Mouse (Mus musculus): ENCODE measurements around the gene Ache.

Gene Ache

DNA sequence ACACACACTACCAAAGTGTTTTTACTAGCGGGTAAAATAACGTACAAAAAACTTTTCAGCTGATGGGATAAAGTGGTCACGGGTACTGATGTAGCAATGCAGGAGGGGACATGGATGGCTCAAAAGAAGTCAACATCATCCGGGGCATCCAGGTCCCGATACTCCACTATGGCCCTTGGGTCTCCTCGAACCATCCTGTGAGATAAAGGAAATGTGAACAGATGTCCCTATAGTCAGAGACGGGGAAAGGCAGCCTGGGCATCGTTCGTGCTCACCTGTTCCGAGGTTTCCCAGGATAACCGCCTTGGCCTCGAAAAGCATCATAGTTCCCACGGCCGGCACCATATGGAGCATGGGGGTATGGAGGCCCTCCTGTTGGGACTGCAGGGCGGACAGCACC is 8.4 kb downstream of the Ache start:
- in situ Hi-C loops (cut with MseI, MboI): no loop called here

DNA sequence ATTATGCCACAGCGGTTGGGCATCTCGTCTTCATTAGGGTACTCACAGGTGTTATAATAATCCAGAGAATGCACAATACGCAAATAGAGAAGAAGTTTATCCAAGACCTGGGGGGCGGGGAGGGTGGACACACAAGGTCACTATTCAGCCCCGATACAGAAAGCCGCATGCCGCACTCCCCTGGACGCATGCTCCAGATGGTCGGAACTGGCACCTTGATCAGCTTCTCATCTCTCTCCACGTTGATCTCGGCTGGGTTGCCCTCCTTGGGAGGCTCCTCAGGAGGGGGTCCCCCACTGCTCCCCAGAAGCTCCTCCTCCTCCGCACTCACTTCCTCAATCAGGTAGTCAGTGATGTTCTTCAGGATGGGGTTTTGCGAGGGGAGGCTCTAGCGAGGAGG is 9.8 kb downstream of the Ache start:
- in situ Hi-C loops (cut with MseI, MboI): no loop called here

DNA sequence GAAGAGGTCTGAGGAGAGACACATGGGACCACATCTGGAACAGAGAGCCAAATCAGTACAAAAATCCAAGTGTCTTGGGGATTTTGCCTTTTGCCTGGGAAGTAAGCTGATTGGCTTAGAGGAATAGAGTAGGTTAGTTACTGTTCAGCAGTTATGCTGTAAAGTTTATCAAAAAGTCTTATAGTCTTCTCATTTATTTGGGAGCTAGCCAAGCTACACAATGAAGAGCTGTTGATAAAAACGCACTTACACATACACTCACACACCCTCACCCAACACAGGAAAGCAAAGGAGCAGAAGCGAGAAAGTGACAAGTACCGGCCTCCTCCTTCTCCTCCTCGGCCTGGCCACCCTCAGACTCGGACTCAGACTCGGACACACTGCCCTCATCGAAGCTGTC is 11.9 kb downstream of the Ache start:
- in situ Hi-C loops (cut with MseI, MboI): no loop called here

DNA sequence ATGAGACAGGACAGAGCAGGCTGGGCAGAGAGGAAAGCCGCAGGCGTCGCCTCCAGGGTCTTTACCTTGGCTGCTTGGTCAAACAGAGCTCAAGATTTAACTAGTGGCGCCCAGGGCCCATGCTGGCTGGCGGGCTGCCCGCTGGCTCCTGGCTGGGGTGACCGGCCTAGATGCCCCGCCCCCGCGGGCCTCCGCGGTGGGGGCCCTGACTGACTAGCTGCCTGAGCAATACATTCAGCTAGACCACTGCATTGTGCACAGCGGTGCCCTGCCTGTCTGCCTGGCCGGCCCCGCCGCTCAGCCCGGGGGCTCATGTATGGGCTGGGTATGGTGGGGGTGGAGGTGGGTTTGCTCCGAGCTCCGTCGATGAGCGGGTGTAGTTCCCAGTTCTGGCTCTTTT is 13.9 kb downstream of the Ache start:
- in situ Hi-C loops (cut with MseI, MboI): no loop called here

DNA sequence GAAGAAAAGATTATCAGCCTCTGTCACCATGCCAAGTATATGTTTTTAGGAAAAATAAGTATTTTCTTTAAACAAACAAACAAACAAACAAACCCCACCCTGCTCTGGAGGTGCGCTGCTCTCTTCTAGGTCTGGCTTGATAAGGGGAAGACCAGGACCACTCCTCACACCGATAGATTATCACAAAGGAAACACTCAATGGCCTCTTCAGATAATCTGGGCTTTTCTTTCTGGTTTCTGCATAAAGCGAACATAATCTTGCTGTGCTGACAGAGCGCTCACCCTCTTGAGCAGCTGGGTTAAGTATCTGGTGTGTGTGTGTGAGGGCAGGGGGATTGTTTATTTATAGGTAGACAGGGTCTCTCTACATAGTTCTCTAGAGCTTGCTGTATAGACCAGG is 16.3 kb downstream of the Ache start:
- in situ Hi-C loops (cut with MseI, MboI): no loop called here

DNA sequence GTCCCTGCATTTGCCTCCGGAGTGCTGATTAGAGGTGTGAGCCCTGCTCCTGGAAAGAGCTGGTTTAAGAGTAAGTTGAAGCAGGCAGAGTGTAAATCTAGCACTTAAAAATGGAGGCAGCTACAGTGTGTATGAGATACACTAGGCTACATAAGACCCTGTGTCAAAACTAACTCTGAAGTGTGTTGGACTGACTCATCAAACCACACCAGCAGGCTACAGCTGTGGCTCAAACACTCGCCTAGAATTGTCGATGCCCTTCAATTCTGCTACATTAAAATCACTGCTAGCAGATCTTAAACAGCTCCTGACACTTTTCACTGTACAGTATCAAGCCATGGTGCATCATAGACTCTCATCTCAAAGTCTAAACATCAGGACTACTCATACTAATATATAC is 16.8 kb downstream of the Ache start:
- in situ Hi-C loops (cut with MseI, MboI): no loop called here

DNA sequence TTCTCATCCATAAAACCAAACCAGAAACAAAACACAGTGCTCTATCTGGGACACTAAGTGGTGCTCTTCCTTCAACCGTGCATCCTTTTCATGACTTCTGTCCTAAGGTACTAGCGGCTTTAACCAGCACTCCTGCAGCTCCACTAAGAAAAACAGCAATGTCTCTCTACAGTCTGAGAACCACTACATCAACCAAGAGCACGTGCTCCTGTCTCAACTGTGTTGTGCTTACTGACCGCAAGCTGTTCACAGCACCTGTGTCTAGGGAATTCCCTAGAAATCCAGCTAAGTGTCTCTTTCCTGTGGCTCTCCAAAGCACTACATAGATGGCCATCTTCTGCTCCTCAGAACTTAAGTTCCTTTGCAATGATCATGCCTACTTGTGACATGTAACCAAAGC is 17.5 kb downstream of the Ache start:
- in situ Hi-C loops (cut with MseI, MboI): no loop called here

DNA sequence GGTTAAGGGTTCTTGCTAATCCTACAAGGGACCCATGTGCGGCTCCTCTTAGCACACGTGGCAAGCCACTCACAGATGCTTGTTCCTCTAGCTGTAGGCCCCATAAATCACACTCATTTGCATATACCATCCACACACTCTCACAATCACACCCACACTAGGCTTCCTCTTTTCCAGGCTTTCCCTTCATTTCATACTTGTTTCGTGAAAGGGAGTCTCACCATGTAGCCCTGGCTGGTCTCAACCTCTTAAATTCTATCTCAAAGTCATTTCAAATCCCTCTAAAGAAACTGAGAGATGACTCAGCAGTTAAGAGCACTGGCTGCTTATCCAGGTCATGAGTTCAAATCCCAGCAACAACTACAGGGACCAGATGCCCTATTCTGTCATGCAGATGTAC is 18.5 kb downstream of the Ache start:
- in situ Hi-C loops (cut with MseI, MboI): no loop called here

DNA sequence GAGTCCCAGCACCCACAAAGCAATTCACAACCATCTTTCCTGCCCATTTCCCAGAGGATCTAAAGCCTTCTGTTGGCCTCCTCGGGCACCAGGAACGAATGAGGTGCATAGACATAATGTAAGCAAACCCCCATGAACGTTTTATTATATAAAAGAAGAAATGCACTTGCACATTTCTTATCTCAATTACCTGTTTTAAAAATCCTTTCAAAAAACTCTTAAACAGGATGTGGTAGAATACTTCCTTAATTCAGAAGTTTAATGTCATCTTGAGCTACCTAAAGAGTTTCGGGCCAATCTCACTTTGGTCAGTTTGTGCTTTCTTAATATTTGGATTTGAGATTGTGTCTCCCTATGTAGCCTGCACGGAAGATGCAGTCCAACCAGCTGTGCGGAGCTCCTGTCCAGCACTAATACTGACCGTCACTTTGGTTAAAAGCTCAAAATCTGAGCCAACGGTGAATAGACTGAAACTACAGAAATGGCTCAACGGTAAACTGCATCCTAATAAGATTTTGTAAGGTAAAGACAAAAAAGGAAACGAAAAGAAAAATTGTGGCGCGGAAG is 19.2 kb downstream of the Ache start:
- in situ Hi-C loops (cut with MseI, MboI): no loop called here

DNA sequence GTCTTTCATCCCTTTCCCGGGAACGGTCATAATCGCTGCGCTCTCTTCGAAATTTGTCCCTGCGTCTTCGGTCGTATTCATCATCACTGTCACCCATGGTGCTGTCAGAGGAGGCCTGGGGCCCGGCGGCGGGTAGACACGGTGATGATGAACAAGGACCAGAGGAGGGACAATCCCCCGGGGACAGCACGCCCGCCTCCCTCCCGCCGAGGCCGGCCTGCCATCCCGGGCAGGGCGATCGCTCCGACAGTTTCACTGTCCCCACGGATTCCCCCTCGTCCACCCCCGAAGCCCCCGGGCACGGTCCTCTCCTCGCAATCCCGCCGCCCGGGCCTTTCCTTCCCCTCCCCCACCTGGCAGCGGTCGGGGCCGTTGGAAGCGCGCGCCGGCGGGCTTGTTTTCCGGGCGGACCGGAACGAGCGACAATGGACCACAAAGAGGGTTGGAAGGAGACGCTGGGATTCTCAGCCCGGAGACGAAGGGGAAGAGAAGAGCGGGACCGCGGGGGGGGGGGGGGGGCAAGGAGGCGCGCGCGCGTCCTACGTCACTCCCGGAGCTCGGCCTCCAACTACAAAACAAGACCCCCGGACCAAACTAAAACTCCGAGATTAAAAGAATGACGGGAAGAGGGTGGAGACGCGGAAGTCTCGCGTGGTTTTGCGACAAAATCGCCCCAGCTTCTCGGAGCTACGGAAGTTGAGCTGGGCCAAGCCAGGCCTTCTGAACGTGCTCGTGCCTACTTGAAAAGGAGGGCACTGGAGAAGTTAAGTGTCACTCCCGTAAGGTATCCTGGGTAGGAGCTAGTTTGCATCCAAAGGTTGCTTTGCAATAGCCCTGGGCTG is 20.0 kb downstream of the Ache start, which contains the start of gene Srrt:
Gene Srrt, minus strand, starts transcription at position 604 of the 842 bp plus-strand sequence.
- in situ Hi-C loops (cut with MseI, MboI): no loop called here

DNA sequence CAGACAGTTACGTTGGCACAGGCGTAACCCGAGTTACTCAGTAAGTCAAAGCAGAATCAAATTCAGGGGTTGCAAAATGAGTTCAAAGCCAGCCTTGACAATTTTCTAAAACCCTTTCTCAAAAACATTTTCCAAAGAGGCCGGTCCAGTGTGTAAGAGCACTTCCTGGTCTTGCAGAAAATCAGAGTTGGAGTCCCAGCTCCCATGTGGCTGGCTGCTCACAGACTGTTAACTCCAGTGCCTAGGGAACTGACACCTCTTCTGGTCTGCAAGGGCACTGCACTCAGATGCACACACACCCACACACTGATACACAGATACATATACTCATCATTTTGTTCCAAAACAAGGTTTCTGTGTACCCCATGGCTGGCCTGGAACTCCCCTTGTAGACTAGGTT is 21.0 kb downstream of the Ache start:
- in situ Hi-C loops (cut with MseI, MboI): no loop called here

DNA sequence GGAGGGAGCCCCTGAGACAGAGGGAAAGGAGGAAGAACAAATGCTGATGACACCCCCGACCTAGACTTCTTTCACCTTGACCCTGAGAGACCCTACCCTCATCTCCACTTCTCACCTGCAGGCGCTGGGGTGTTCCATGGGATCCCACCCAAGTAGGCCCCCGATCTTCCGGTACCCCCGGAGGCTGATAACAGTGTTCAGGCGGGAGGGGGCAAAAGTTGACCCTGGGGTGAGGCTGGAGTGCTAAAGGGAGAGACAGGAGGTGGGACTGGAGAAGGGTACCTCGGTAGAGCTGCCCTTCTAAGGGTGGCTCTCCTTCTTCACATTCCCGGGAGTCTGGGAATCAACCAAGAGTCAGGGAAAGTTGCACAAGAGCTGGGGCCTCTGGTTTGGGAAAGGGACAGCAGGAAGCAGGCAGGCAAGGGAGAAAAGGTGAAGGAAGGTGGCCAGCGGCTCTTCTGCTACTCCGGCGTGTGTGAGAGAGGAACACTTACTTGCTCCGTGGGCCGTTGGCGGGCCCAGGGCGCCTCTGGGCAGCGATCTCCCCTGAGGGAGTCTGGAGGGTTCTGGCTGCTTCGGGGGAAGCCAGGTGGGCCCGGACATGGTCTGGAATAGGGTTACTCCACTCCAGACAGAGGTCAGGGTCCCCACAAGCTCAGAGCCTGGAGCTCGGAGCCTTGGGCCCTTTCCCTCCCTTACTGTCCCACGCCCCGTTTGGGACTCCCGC is 26.3 kb downstream of the Ache start:
- in situ Hi-C loops (cut with MseI, MboI): no loop called here

DNA sequence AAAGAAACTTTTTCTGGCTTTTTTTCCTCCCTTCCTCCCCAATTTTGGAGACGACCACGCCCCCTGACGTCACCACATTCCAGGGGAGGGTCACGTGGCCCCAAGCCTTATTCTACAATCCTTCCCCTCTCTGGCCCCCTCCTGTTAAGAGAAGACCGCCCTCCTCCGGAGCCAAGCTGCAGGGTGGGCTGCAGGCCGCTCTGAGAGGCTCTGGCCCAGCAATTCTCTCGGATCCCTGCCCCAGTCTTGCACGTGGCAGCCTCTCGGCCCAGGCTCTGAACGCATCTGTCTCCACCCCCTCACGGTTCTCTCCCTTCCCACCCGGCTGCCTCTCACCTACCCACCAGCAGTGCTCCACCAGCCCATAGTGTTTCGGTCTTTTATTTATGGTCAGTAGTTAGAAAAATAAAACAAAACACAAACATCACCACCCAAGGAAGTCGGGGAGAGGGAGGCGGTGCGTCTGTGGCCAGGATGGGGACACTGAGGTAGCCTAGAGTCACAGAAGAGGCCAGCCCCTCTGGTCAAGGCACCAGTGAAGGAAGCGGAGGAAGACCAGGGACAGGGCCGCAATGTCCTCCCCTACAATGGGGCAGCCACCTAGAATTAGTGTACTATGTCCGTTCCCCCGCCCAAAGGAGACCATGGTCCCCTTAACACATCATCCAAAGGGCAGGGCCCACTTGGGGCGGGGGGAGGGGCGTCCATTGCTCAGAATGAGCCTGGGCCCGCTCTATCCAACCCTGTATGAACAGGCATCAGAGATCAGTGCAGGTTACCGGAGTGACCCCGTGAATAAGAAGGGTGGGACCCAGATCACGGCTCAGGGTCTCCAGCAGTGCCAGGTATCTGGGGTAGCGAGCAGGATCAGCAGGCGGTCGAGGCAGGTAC is 27.1 kb downstream of the Ache start, which contains the start of gene Trip6:
Gene Trip6, minus strand, starts transcription at position 212 of the 891 bp plus-strand sequence.
- in situ Hi-C loops (cut with MseI, MboI): no loop called here

DNA sequence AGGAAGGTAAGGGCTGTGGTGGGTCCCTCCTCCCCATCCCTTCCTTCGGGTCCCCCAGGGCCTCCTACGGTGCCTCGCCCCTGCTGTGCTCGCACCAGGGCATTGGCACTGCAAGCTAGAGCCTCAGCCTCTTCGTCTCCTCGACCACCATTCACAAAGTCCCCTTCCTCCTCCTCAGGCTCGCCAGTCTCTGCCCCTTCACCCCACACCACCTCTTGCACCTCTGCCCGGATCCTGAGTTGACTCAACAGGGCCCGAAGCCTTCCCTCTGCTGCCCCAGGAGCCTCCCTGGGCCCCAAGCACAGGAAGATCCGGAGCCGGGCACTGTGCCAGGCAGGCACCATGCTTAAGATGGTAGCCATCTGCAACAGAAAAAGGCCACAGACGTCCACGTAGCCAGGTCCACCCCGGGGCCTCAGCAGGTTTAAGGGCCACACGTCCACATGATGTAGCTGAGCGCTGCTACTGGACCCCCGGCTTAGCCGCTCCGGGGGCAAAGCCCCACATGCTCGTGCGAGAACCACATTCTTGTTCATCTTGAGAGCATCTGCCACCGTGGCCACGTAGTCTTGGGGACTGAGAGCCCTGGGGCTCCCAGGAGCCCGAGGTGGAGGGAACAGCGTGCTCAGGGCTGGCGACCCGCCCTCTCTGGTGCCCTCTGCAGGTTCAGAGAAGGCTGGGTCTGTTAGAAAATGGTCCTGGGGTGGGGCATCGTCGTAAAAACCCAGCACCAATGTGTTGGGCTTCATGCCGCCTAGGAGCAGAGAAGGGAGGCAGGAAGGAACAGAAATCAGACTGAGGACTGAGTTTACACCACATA is 28.0 kb downstream of the Ache start:
- in situ Hi-C loops (cut with MseI, MboI): no loop called here

DNA sequence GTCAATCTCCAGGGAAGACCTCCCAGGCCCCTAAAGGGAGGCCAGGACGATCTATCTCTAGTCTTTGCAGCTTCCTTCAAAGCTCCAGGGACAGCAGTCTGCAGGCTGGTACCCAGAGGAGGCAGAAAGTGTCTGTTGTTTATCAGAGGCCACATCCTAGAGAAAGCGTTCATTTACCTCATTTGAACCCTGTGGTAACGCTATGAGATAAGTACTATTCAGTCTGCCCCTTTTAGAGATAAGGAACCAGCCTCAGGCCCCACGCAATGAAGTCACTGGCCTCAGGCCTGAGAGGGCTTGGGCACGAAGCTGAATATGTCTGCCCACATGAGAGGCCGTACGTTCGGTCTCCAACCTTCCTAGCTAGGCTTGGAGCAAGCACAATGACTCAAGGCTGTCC is 30.0 kb downstream of the Ache start:
- in situ Hi-C loops (cut with MseI, MboI): no loop called here

DNA sequence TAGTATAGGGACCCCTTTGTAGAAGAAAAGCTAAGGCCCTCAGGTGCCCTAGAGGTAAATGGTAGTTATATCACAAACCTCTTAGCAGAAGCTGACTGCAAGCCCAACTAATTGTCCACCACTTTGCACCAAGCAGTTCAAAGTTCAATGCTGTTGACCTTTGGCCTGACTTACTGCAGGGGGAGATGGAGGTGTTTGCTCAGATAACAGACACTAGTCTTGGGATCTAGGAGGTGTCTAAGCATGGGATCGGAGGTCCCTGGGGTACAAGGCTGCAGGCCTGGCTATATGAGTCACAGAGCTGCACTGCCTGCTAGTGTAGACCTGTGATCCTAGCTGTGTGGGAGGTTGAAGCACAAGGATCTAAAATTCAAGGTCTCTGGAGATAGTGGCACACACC is 31.3 kb downstream of the Ache start:
- in situ Hi-C loops (cut with MseI, MboI): no loop called here

DNA sequence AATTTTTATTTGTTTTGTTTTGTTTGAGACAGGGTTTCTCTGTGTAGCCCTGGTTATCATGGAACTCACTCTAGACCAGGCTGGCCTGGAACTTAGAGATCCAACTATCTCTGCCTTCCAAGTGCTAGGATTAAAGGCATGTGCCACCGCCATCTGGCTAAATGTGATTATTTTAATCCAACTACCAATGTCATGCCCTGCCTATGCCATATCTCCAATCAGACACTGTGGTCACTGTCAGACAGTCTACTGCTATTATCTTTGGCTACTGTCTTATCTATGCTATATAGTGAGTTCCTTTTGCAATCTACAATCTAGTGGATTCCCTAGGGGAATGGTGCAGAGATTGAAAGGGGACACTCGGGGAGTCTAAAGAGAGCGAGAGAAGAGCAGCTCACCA is 33.7 kb downstream of the Ache start:
- in situ Hi-C loops (cut with MseI, MboI): no loop called here

DNA sequence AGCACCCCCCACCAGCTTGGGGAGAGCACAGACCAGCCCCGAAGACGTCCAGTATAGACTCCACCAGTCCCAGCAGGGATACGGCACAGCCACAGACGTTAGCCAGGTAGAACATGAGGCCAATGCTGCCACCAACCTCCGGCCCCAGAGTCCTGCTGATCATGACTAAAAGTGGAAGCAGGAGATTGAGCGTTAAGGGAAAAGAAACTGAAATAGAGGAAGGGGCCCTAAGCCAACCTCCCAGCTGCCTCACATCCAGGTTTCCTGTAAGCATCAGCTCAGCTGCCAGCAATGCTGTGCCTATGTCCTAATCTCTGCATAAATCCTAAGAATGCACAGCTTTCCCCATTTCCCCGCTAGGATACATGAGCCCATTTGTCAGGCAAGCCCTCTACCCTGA is 43.6 kb downstream of the Ache start:
- in situ Hi-C loops (cut with MseI, MboI): no loop called here

DNA sequence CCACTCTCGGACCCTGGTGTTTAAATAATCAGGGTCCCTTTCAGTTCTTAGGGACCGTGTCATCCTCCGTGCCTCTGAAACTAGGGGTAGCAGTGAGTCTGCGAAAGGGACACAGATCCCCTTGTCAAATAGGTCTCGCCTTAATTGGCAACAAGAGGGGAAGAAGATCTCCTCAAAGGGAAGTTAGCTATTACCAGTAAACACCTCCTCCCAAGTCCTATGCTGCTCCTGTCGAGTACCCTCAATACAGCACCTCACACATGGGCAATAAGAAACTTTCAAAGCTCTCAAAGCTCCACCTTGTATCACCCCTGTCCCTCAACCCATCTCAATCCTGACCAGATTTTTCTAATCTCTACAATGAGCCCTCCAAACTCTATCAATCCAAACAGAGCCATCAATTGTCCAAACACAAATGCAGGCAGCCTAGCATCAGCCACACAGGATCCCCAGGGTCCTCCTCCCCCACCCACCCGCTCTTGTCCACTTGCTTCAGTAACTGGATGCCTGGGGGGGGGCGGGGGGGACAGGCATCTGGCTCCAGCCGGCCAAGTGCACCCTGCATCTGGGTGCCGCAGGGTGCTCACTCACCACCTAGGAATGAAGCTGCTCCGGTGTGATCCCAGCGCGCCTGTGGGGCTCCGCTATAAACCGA is 45.7 kb downstream of the Ache start:
- in situ Hi-C loops (cut with MseI, MboI): no loop called here

DNA sequence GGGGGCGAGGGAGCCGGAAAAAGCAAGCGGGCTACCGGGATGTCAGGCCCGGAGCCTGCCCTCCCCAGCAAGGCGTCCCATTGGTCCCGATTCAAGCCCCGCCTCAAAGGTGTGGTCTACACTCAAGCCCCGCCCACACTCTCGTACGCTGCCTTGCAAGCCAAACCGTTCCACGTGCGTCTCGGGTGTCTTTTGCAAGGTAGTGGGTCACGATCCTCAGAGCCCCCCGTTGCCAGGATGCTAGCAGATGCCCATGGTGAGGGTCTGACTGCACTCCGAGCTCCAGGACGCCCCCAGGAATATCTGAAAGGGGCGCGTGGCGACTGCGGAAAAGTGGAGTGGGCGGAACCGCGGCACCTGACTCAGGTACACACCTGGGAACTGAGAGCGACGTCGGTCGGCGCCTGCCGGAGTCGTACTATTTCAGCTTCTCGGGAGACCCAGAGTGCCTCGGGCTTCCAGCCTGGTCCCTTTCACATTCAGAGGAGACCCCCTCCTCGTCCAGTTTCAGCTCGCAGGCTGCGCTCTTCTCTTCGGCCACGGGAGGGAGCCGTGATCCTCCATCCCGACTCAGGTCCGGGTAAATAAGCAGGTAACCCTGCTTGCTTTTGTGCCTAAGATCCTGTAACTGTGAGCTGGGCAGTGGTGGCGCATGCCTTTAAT is 46.3 kb downstream of the Ache start, which contains the start of gene Slc12a9:
Gene Slc12a9, minus strand, starts transcription at position 86 of the 663 bp plus-strand sequence.
- in situ Hi-C loops (cut with MseI, MboI): no loop called here

Data from mouse trophoblast stem cell (cell line).